Mouse (Mus musculus) gastrocnemius, adult 2 months (tissue): ENCODE data around the gene Ccdc124. TPM values are rescaled to one million over a fixed set of nuclear protein-coding genes. Genes with fewer than 3 reads are reported as not detected.
A peak's percentile ranks its signal among the peaks of the same experiment; 100 is the strongest.

Experiments used
- DNase-seq: peaks from one replicate; pipeline ENCODE4 v3.0.0; 2022
- H3K27ac ChIP-seq: fragments of 200-600 bp; 2 replicates; pipeline ENCODE4 v1.8.1; 2022; ENCODE audit warnings: mild to moderate bottlenecking
- H3K4me3 ChIP-seq: fragments of 200-600 bp; 2 replicates; pipeline ENCODE4 v1.8.1; 2022; ENCODE audit warnings: mild to moderate bottlenecking, moderate library complexity
- CTCF ChIP-seq: fragments of 200-600 bp; IDR thresholded peaks from 2 replicates; pipeline ENCODE4 v1.8.1; 2022; ENCODE audit warnings: antibody characterized with exemption, mild to moderate bottlenecking, moderate library complexity
- intact Hi-C: fragments of 180-260 bp; cut with DNase I; formaldehyde crosslinking; loops from one replicate; pipeline ENCODE4 v1.15.1; 2025
- total RNA-seq, 2 experiments: library from RNA; stranded (reverse); gene quantifications; 2 replicates each; pipeline ENCODE4 v1.2.3; 2021

Ccdc124 gene
- total RNA-seq, 2 experiments from 2014 or later, result 65.6 to 73.1 TPM

GRCm38 (mm10) chr8:70862824-70863641 is 10.7 kb downstream of the Ccdc124 start, which contains the start of gene Kcnn1:
TSS of gene Kcnn1 (minus strand) at chr8:70863258.
- peak; percentile 14; the same call in 1 of the 2 replicates for TF ChIP-seq CTCF

GRCm38 (mm10) chr8:70857516-70857915 is 16.2 kb downstream of the Ccdc124 start:
- no peak for DNase-seq

More at GRCm38 (mm10) chr8:70862824-70863641, 10.7 kb downstream of the Ccdc124 start, which contains the start of gene Kcnn1:
- DNase-seq, result no peak
- Histone ChIP-seq H3K27ac (0 out of 2 replicates have a peak within 1 kb of the TSS, but pooled peaks have one; percentile 25), H3K4me3 (peak within 1 kb of the TSS; percentile 94)
- intact Hi-C loops, result no loop called here

GRCm38 (mm10) chr8:70856541-70857197 is 17.1 kb downstream of the Ccdc124 start:
- TF ChIP-seq CTCF, result no peak
- Histone ChIP-seq H3K27ac (peak overlapping the region; percentile 85), H3K4me3 (peak overlapping the region; percentile 74)
- DNase-seq, result peak; percentile 91
- intact Hi-C loops, result loop anchor here (10.0 kb wide), 1 partner anchor 52 kb away; the partner anchor contains the start of genes Il12rb1 and Mast3

More at GRCm38 (mm10) chr8:70857516-70857915, 16.2 kb downstream of the Ccdc124 start:
- Histone ChIP-seq H3K27ac (no peak overlapping the region), H3K4me3 (no peak overlapping the region)
- intact Hi-C loops, result loop anchor here (10.0 kb wide), 1 partner anchor 53 kb away; the partner anchor contains the start of genes Il12rb1 and Mast3
- TF ChIP-seq CTCF, result no peak

- intact Hi-C loops, result loop anchor here (10.0 kb wide), 1 partner anchor 51 kb away; the partner anchor contains the start of genes Il12rb1 and Mast3
- DNase-seq, result no peak
- TF ChIP-seq CTCF, result no peak
- peak overlapping the region; percentile 74 for H3K4me3 ChIP-seq
- H3K27ac ChIP-seq, result peak overlapping the region; percentile 85; the same call in 1 of the 2 replicates
Measured at GRCm38 (mm10) chr8:70856028-70856427, 17.7 kb downstream of the Ccdc124 start.

- H3K27ac ChIP-seq, result no peak overlapping the region
- TF ChIP-seq CTCF, result no peak
- intact Hi-C loops, result loop anchor here (10.0 kb wide), 1 partner anchor 49 kb away; the partner anchor contains the start of genes Il12rb1 and Mast3
- DNase-seq, result no peak
- H3K4me3 ChIP-seq, result no peak overlapping the region
Measured at GRCm38 (mm10) chr8:70853863-70854262, 19.9 kb downstream of the Ccdc124 start.

GRCm38 (mm10) chr8:70852595-70853231 is 21.0 kb downstream of the Ccdc124 start:
- DNase-seq, result no peak
- no peak overlapping the region for H3K27ac ChIP-seq
- no peak for TF ChIP-seq CTCF
- no peak overlapping the region for H3K4me3 ChIP-seq
- intact Hi-C loops, result loop anchor here (10.0 kb wide), 1 partner anchor 48 kb away; the partner anchor contains the start of genes Il12rb1 and Mast3

- Histone ChIP-seq H3K4me3 (no peak overlapping the region), H3K27ac (no peak overlapping the region)
- intact Hi-C loops, result loop anchor here (10.0 kb wide), 1 partner anchor 47 kb away; the partner anchor contains the start of genes Il12rb1 and Mast3
- DNase-seq, result no peak
- no peak for TF ChIP-seq CTCF
Measured at GRCm38 (mm10) chr8:70851837-70852236, 21.9 kb downstream of the Ccdc124 start.

GRCm38 (mm10) chr8:70850947-70851346 is 22.8 kb downstream of the Ccdc124 start:
- no peak for DNase-seq
- Histone ChIP-seq H3K4me3 (no peak overlapping the region), H3K27ac (no peak overlapping the region)
- TF ChIP-seq CTCF, result no peak
- intact Hi-C loops, result loop anchor here (10.0 kb wide), 1 partner anchor 46 kb away; the partner anchor contains the start of genes Il12rb1 and Mast3

- no peak for DNase-seq
- intact Hi-C loops, result loop anchor here (10.0 kb wide), 1 partner anchor 45 kb away; the partner anchor contains the start of genes Il12rb1 and Mast3
- H3K27ac ChIP-seq, result peak overlapping the region; percentile 38; the same call in 1 of the 2 replicates
- H3K4me3 ChIP-seq, result no peak overlapping the region
- no peak for TF ChIP-seq CTCF
Measured at GRCm38 (mm10) chr8:70850132-70850845, 23.4 kb downstream of the Ccdc124 start.

- intact Hi-C loops, result no loop called here
- peak; percentile 83 for DNase-seq
- no peak for TF ChIP-seq CTCF
- Histone ChIP-seq H3K4me3 (no peak overlapping the region), H3K27ac (peak overlapping the region; percentile 46)
Measured at GRCm38 (mm10) chr8:70849333-70849990, 24.3 kb downstream of the Ccdc124 start.
